Mouse (Mus musculus) embryo, embryonic 10.5 days (tissue): ENCODE measurements around the gene Dlg1.

ENCODE experiments used
- DNase-seq: peaks from one replicate; pipeline ENCODE4 v3.0.0-alpha.2; 2015; ENCODE audit warnings: low spot score

Gene Dlg1

DNA sequence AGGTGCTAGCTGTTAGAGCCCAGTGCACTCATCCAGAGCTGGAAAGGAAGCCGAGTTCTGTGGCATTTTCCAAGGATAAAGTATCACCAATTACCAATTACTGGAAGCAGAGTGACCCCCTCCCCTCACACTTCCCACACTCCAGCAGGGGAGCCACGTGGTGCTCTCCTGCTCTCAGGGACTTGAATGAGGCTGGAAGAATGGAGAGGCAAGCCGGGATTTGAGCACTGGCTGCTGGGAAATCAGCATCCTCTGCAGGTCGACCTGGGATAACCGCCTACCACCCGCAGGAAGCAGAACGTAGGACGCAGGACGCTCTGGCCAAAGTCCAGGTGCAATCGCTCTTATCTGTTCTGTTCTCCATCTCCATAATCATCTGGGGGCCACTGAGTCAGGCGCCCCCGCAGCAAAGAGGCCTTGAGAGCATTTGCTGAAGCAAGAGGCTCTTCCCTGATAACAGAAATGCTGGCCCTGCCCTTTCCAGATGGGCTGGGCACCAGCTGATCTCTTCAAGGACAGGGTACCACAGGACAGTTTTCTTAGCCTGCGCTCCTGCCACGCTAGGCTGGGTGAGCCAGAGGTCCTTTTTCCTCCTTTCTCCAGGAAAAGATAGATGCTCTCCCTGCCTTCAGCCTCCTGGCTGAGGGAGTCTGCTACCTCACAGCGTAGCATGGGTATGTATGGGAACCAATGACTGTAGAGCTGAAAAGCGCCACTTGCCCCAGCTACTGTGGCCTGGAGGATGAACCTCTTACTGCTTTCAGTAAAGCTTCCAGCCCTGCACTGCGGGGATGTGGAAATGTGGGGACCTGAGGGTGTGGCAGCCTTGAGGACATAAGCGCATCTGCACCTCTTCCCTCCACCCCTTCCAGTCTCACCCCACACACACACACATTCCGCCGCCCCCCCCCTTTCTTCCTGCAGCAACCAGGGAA is 242.9 kb downstream of the Dlg1 start:
- peak; percentile 20 for DNase-seq

DNA sequence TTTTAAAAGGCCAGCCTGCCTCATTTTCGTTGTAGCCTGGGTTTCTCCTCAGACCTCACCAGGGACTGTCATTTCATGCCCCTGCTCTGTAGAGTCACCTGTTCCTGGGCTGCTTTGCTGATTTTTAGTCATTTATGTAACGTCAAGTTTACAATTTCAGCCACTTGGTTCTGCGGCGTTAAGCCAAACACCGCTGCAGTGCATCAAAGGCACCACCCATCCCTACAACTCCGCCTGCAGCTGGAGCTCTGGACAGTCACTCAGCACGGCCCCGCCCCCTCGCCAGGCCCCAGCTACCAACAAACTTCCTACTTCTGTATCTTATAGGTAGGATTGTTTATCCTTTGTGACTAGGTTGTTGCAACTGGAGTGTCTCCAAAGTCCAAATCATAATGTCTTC is 243.7 kb downstream of the Dlg1 start:
- peak; percentile 62 for DNase-seq

DNA sequence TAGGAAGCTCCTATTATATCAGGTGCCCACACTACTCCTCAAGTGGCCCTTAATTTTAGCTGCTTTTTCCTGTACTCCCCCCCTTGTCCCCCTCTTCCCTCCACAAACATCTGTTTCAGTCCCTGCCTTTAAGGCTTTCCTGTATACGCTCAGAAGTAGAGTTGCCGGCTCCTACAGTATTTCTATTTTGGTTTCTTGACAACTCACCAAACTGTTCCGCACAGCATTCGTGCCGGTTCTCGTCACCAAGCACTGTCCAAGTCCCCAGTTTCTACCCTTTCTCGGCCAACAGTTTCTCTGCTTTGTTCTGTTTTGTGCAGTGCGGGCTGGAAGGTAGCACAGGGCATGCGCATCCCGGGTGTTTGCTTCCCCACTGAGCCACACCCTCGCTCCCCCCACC is 245.7 kb downstream of the Dlg1 start:
- DNase-seq: no peak

DNA sequence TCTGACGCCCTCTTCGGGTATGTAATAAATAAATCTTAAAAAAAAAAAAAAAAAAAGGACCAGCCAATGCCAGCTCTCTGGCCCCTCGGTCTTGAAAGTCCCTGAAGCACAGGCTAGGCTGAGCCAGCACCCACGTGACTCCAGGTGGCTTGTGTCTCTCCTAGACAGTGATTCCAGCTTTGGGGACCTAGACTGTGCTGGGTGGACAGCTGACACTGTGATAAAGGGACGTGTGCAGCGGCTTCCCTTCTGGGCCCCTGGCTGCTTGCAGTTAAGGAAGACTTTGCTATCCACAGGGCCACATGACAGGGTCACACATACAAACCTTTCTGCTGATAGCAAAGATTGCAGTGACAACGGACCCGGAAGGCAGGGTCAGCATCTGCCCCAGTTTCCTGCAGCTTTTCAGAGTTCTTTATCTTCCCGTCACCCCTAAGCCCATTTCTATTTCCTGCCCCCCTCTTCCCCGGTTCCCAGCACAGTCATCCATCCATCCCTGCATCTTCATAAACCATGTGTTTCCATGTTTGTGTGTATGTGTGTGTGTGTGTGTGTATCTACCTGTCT is 247.1 kb downstream of the Dlg1 start:
- DNase-seq: no peak

DNA sequence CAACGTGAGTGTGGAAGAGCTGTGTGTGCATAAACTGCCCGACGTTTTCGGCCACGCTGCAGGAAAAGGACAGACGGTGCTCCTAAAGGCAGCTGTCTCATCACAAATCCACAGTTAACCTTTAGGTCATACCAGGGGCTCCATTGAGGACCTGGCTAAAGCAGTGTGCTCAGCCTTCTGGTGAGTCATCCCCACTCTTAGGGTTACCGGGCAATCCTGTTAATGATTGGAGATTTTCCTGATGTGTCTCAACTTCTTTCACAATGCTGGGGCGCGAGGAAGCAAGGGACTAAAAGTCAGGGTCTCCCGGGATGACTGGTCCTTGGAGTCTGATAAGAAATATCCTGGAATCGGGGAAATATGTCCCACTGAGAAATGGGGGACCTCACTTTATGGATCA is 254.5 kb downstream of the Dlg1 start:
- DNase-seq: no peak

DNA sequence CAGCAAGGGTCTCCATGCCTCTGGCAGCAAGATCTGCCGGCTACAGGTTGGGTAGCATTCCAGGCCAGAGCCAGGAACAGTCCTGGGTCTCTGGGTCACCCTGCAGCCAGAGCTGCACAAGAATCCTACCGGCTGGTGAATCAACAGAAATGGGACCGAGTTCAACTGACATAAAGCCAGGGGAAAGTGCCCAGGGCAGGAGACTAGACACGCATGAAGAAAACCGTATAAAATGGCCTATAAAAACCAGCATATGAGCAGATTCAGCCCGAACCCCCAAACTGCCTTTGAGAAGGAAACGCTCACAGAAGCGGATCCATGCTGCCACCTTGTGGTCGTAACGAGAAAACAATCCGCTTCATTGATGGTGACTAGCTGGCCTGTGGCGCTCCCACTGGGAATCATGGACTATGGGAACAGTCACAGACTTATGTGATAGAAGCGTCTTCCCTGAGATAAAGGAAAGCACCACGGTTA is 255.0 kb downstream of the Dlg1 start:
- DNase-seq: peak; percentile 95

DNA sequence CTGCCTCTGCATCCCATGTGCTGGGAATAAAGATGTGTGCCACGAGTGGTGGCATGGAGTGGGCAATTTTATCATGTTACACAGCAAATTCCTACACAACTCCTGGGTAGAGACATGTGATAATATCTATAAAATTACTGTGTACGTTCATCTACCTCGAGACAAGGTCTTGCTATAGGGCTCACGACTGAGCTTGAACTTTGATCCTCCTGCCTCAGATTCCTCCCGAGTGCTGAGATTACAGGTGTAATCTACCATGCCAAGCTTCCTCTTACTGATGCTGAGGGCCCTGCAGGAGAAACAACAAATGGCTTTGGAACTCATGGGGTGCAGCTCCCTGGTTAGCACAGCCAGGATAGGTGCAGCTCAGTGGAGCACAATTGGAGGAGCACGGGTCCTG is 261.1 kb downstream of the Dlg1 start:
- DNase-seq: no peak
